Mouse (Mus musculus) large intestine, adult 2 months (tissue): ENCODE measurements around the gene Osbpl10. TPM values are rescaled to one million over a fixed set of nuclear protein-coding genes. Genes with fewer than 3 reads are reported as not detected.

ENCODE experiments used
- DNase-seq: peaks from one replicate; pipeline ENCODE4 v3.0.0-alpha.2; 2012; ENCODE audit warnings: low read depth, low spot score
- WGBS: fragments of 180-500 bp; shearing (Covaris S2); methylation state at CpG from one replicate; pipeline ENCODE4 v1.1.7; 2018; 5-methylcytosine and 5-hydroxymethylcytosine counted together
- polyA plus RNA-seq: library from polyadenylated mRNA; depleted of rRNA; stranded (reverse); fragments of >200 nt; gene quantifications from 2 replicates; pipeline ENCODE4 v1.2.3, GENCODE M21; 2012

Osbpl10 gene
- polyA plus RNA-seq, 1 experiment, result 13.2 TPM

GRCm38 (mm10) chr9:115137858-115138257 is 159.5 kb downstream of the Osbpl10 start:
- 60% methylated on average over 3 of the region's 3 CpGs for WGBS
- no peak for DNase-seq

- no peak for DNase-seq
- WGBS, result 50% methylated on average over 14 of the region's 14 CpGs
Observed at GRCm38 (mm10) chr9:115139597-115140332, 161.4 kb downstream of the Osbpl10 start.

GRCm38 (mm10) chr9:115147141-115147540 is 168.8 kb downstream of the Osbpl10 start:
- DNase-seq, result no peak
- 95% methylated on average over 5 of the region's 5 CpGs for WGBS

- DNase-seq, result no peak
- 93% methylated on average over 13 of the region's 13 CpGs for WGBS
Observed at GRCm38 (mm10) chr9:115147586-115148355, 169.4 kb downstream of the Osbpl10 start.

- WGBS, result 95% methylated on average over 18 of the region's 18 CpGs
- DNase-seq, result no peak
Observed at GRCm38 (mm10) chr9:115149011-115149756, 170.8 kb downstream of the Osbpl10 start.

- WGBS, result 84% methylated on average over 5 of the region's 5 CpGs
- DNase-seq, result no peak
Observed at GRCm38 (mm10) chr9:115161591-115161990, 183.2 kb downstream of the Osbpl10 start.

- peak; percentile 6 for DNase-seq
- 79% methylated on average over 5 of the region's 5 CpGs for WGBS
Observed at GRCm38 (mm10) chr9:115163031-115163430, 184.7 kb downstream of the Osbpl10 start.

- DNase-seq, result no peak
- WGBS, result 60% methylated on average over 8 of the region's 8 CpGs
Observed at GRCm38 (mm10) chr9:115163693-115164092, 185.3 kb downstream of the Osbpl10 start.

GRCm38 (mm10) chr9:115164351-115164750 is 186.0 kb downstream of the Osbpl10 start:
- DNase-seq, result no peak
- 86% methylated on average over 7 of the region's 7 CpGs for WGBS

GRCm38 (mm10) chr9:115165996-115166395 is 187.6 kb downstream of the Osbpl10 start:
- WGBS, result 79% methylated on average over 8 of the region's 8 CpGs
- DNase-seq, result no peak

GRCm38 (mm10) chr9:115169591-115169990 is 191.2 kb downstream of the Osbpl10 start:
- WGBS, result 87% methylated on average over 13 of the region's 13 CpGs
- DNase-seq, result no peak

GRCm38 (mm10) chr9:115172096-115172495 is 193.7 kb downstream of the Osbpl10 start:
- WGBS, result 96% methylated on average over 6 of the region's 6 CpGs
- DNase-seq, result no peak

- WGBS, result 92% methylated on average over 5 of the region's 5 CpGs
- no peak for DNase-seq
Observed at GRCm38 (mm10) chr9:115179154-115179553, 200.8 kb downstream of the Osbpl10 start.

GRCm38 (mm10) chr9:115179935-115180334 is 201.6 kb downstream of the Osbpl10 start:
- DNase-seq, result no peak
- 73% methylated on average over 8 of the region's 8 CpGs for WGBS

GRCm38 (mm10) chr9:115186402-115186801 is 208.0 kb downstream of the Osbpl10 start:
- DNase-seq, result no peak
- 70% methylated on average over 11 of the region's 11 CpGs for WGBS

GRCm38 (mm10) chr9:115190376-115190942 is 212.1 kb downstream of the Osbpl10 start:
- 78% methylated on average over 9 of the region's 9 CpGs for WGBS
- DNase-seq, result no peak

GRCm38 (mm10) chr9:115192890-115193289 is 214.5 kb downstream of the Osbpl10 start:
- 86% methylated on average over 3 of the region's 3 CpGs for whole genome bisulfite sequencing
- DNase-seq, result no peak

GRCm38 (mm10) chr9:115197082-115197481 is 218.7 kb downstream of the Osbpl10 start:
- WGBS, result 38% methylated on average over 7 of the region's 7 CpGs
- DNase-seq, result peak; percentile 11

GRCm38 (mm10) chr9:115200166-115200862 is 221.9 kb downstream of the Osbpl10 start:
- WGBS, result 77% methylated on average over 15 of the region's 15 CpGs
- no peak for DNase-seq
